Mouse (Mus musculus): Measurements from ENCODE around the gene Copg2.
"Not testable (repeated sequence)": the region's sequence is repeated elsewhere in the genome, so short reads cannot be mapped to it uniquely, and the experiment has no call there.

DNA sequence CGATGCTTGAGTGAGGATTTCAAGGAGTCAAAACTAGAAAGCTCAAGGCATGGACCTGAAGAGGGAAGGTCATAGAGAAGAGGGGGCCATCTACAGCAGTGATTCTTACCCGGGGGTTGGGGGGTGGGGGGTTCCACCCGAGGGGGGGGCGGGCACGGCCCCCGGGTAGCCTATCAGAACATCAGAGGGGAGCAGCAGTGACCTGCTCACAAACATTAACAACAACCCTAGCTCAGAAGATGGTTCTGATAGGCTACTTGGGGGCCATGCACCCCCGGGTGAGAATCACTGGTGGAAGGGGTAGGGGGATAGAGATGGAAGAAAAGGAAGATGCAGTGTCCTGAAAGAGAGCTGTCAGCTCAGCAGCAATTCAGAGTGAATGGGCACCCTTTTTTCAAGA lies 93.7 kb downstream of the Copg2 start:
- TF ChIP-seq EP300, CTCF (IDR thresholded peaks at IDR 0.05): not testable (repeated sequence)

All from lung, postnatal 0 days (tissue).